Mouse (Mus musculus) heart, embryonic 15.5 days (tissue): ENCODE measurements around the gene Nfam1. TPM values are rescaled to one million over a fixed set of nuclear protein-coding genes. Genes with fewer than 3 reads are reported as not detected.
"Not testable (repeated sequence)": the region's sequence is repeated elsewhere in the genome, so short reads cannot be mapped to it uniquely, and the experiment has no call there.

Source experiments
- ATAC-seq: fragments of 200-750 bp; cut with Nextera tagmentation; replicated peaks from 2 replicates; pipeline ENCODE4 v1.8.0; 2017; ENCODE audit warnings: low read depth, moderate TSS enrichment; ENCODE audit not compliant: insufficient number of reproducible peaks, insufficient read depth, low FRiP score
- H3K27ac ChIP-seq: fragments of 300-500 bp; sonication (generic); 2 replicates; pipeline ENCODE4 v1.5.1; 2015; ENCODE audit warnings: mild to moderate bottlenecking, inconsistent platforms
- H3K27me3 ChIP-seq: fragments of 300-500 bp; sonication (generic); 2 replicates; pipeline ENCODE4 v1.6.1; 2015; ENCODE audit warnings: inconsistent platforms
- H3K36me3 ChIP-seq: fragments of 300-500 bp; sonication (generic); 2 replicates; pipeline ENCODE4 v1.6.1; 2015; ENCODE audit warnings: mild to moderate bottlenecking, inconsistent platforms
- H3K4me1 ChIP-seq: fragments of 300-500 bp; sonication (generic); replicated peaks from 2 replicates; pipeline ENCODE4 v1.6.1; 2015; ENCODE audit warnings: inconsistent platforms
- H3K4me2 ChIP-seq: fragments of 300-500 bp; sonication (generic); 2 replicates; pipeline ENCODE4 v1.6.1; 2015; ENCODE audit warnings: inconsistent platforms, mild to moderate bottlenecking, moderate library complexity
- H3K4me3 ChIP-seq: fragments of 300-500 bp; sonication (generic); 2 replicates; pipeline ENCODE4 v1.5.1; 2015; ENCODE audit warnings: mild to moderate bottlenecking, inconsistent platforms
- H3K9ac ChIP-seq: fragments of 300-500 bp; sonication (generic); 2 replicates; pipeline ENCODE4 v1.6.1; 2015; ENCODE audit warnings: mild to moderate bottlenecking, inconsistent platforms
- H3K9me3 ChIP-seq: fragments of 300-500 bp; sonication (generic); replicated peaks from 2 replicates; pipeline ENCODE4 v1.6.1; 2016; ENCODE audit warnings: inconsistent platforms
- WGBS: fragments of 180-500 bp; shearing (Covaris S2); methylation state at CpG from one replicate; pipeline ENCODE4 v1.1.7; 2015; ENCODE audit warnings: mixed read lengths; 5-methylcytosine and 5-hydroxymethylcytosine counted together
- polyA plus RNA-seq: library from polyadenylated mRNA; unstranded; fragments of >200 nt; fragmentation: Nextera tagmentation; extraction: Ambion mirVana; gene quantifications from 2 replicates; pipeline ENCODE4 v1.2.1, GENCODE M21; 2015

The Nfam1 gene
- polyA plus RNA-seq, 1 experiment from 2014 or later: 1.8 TPM

DNA sequence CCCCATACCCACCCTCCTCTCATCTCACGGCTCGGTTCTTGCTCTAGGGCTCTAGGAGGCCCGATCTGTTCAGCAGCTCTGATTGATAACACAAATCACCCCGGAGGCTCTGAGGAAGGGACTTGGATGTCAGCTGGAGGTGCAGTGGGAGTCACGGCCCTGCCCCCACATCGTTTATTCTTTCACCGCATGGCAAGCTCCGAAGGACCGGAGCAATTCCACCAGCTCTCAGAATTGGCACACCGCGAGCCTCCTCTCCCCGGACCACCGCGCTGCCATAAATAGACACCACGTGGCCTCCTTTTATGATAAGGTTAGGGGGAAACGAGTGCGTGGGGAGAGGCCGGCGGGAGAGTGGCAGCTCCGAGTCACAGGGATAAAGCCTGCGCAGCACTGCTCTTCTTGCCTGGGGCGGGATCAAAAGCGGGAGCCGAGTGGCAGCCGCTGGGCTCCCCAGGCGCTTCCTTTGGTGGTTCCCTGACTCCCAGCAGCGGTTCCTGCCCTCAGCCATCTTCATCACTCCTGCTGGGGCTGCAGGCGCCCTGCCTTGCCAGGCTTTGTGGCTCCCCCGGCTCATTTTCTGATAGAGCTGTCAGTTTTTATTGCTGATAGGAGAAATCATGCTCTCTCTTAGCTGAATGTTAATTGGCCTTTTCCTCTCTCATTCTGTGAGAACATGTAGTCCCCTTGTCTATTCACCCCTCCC is 23.4 kb upstream of the Nfam1 start:
- H3K27ac ChIP-seq: peak overlapping the region; percentile 95
- no peaks in the 10 kb centered on the region for H3K9me3 ChIP-seq
- WGBS: under 1% methylated on average over 29 of the region's 29 CpGs
- peaks cover 46% of the 10 kb centered on the region for H3K4me1 ChIP-seq
- peak; percentile 89 for ATAC-seq
- peak overlapping the region; percentile 44 for H3K9ac ChIP-seq
- H3K36me3 ChIP-seq: no peaks in the 10 kb centered on the region
- H3K4me3 ChIP-seq: peak overlapping the region; percentile 35
- H3K27me3 ChIP-seq: 0 out of 2 replicates have a peak, but pooled peaks cover under 1% of the 10 kb centered on the region
- peak overlapping the region; percentile 64 for H3K4me2 ChIP-seq

DNA sequence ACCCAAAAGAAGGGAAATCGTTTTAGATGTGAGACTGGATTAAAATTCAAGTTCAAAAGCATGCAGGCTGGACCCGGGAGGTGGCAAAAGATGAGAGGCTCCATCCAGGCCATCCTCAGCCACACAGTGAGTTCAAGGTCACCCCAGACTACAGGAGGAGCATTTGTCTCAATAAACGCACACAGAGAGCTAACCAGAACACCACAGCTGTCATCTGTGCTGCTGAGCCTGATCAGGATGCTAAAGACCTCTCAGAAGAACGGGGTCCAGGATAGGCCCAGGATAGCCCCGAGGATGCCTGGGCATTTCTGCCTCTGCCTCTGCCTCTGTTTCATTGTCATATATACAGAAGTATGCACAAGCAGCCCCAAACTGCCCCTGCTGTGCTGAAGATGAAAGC is 22.5 kb upstream of the Nfam1 start:
- peak overlapping the region; percentile 95 for H3K27ac ChIP-seq
- peak overlapping the region; percentile 21; the same call in 1 of the 2 replicates for H3K4me3 ChIP-seq
- no peak for ATAC-seq
- no peaks in the 10 kb centered on the region for H3K36me3 ChIP-seq
- WGBS: 41% methylated on average over 5 of the region's 5 CpGs
- peaks cover 6% of the 10 kb centered on the region; the same call in 1 of the 2 replicates for H3K27me3 ChIP-seq
- H3K4me2 ChIP-seq: peak overlapping the region; percentile 64
- 0 out of 2 replicates have a peak overlapping the region, but pooled peaks have one; percentile 4 for H3K9ac ChIP-seq
- H3K9me3 ChIP-seq: no peaks in the 10 kb centered on the region
- H3K4me1 ChIP-seq: peaks cover 44% of the 10 kb centered on the region

DNA sequence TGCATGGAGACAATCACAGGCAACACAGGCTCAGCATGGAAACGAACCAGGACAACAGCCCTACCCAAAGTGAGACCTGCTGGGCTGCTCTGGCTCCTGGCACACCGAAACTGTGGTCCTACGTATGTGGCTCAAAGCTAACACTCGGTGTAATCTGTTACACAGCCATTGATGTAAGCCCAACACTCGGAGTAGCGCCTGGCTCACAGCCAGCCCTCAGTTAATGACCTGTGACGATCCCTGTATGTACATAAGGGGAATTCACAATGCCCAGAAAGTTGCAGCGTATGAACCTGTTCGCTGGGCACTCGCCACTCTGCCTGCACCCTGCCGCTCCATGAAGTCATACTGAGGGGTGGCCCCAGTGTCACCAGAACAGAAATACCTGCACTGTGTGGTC is 20.2 kb upstream of the Nfam1 start:
- H3K36me3 ChIP-seq: no peaks in the 10 kb centered on the region
- H3K9me3 ChIP-seq: no peaks in the 10 kb centered on the region
- no peak overlapping the region for H3K4me2 ChIP-seq
- no peak for ATAC-seq
- peaks cover 33% of the 10 kb centered on the region for H3K4me1 ChIP-seq
- H3K9ac ChIP-seq: no peak overlapping the region
- H3K27me3 ChIP-seq: peaks cover 6% of the 10 kb centered on the region; the same call in 1 of the 2 replicates
- H3K4me3 ChIP-seq: no peak overlapping the region
- H3K27ac ChIP-seq: no peak overlapping the region
- whole genome bisulfite sequencing: 38% methylated on average over 11 of the region's 11 CpGs

DNA sequence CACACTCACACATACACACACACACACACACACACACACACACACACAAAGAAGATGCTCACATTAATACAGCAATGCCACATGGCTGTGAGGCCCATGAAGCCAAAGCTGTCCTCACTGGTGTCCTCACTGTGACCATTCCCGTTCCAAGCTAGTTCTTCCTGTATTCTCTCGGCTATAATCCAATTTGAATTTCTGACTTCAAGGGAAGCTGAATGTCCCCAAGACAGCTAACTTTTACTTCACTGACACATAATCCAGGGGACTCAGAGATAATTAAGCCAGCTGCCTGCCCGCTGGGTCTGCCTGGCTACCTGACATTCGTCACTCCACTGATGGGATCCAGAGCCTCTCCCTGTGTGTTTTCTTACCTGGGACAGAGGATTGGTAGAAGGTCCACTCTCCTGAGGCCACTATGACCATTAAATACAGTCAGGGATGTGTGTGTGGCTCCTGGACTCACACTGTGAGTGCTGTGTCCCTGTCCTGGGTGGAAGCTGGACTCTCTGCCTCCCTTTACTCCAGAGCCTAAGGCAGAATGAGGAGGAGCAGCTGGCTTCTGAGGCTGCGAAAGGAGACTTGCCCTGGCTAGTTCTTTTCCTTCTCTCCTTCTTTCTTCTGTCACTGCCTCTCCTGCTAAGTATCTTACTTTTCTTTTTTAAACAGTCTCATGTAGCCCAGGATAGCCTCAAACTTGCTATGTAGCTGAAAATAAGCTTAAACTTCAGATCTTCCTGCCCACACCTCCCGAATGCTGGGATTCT is 19.4 kb upstream of the Nfam1 start:
- 65% methylated on average over 6 of the region's 6 CpGs for WGBS
- Histone ChIP-seq H3K36me3 (no peaks in the 10 kb centered on the region), H3K27ac (no peak overlapping the region), H3K4me2 (no peak overlapping the region), H3K9me3 (no peaks in the 10 kb centered on the region), H3K9ac (no peak overlapping the region), H3K4me1 (peaks cover 26% of the 10 kb centered on the region), H3K4me3 (no peak overlapping the region), H3K27me3 (peaks cover 6% of the 10 kb centered on the region; the same call in 1 of the 2 replicates)
- ATAC-seq: no peak

DNA sequence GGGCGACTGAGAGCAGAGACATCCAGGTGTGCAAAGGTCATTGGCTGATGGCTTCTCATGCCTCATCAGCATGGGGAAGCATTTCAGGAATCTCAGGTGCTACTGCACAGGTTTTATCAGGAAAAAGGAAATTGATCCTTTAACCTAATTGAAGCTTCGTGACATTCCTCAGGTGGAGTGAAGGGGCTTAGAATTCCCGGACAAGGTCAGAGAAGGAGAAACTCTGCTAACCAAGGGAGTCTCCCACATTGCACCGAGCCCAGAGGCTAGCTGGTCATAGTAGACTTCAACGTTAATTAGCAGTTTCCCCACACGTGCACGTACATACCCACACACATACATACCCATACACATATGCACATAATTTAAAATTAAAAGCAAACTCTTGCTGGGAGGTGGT is 13.6 kb upstream of the Nfam1 start:
- Histone ChIP-seq H3K9me3 (no peaks in the 10 kb centered on the region), H3K36me3 (no peaks in the 10 kb centered on the region), H3K4me2 (no peak overlapping the region), H3K4me3 (no peak overlapping the region), H3K9ac (no peak overlapping the region), H3K4me1 (peaks cover 14% of the 10 kb centered on the region), H3K27me3 (peaks cover 6% of the 10 kb centered on the region; the same call in 1 of the 2 replicates), H3K27ac (no peak overlapping the region)
- ATAC-seq: no peak
- 73% methylated on average over 7 of the region's 7 CpGs for WGBS

DNA sequence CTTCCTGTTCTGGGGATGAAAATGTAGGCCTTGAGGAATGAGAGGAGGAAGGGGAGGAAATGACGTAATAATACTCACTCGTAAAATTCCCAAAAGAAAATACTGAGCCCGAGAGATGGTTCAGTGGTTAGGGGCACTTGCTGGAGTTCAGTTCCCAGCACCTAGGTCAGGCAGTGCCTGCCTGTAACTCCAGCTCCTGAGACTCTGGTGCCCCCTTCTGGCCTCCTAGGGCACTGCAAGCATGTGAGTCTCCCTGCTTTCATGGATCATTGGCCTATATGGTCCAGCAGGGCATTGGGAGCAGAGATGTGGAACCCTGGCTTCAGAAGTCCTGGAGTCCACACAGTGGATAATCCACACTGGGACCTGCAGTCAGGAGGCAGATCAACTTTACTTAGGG is 13.2 kb upstream of the Nfam1 start:
- Histone ChIP-seq H3K4me3 (no peak overlapping the region), H3K9me3 (no peaks in the 10 kb centered on the region), H3K27me3 (peaks cover 3% of the 10 kb centered on the region; the same call in 1 of the 2 replicates), H3K4me2 (no peak overlapping the region), H3K4me1 (peaks cover 14% of the 10 kb centered on the region), H3K36me3 (no peaks in the 10 kb centered on the region), H3K27ac (no peak overlapping the region), H3K9ac (no peak overlapping the region)
- WGBS: 80% methylated on average over 3 of the region's 3 CpGs
- no peak for ATAC-seq

DNA sequence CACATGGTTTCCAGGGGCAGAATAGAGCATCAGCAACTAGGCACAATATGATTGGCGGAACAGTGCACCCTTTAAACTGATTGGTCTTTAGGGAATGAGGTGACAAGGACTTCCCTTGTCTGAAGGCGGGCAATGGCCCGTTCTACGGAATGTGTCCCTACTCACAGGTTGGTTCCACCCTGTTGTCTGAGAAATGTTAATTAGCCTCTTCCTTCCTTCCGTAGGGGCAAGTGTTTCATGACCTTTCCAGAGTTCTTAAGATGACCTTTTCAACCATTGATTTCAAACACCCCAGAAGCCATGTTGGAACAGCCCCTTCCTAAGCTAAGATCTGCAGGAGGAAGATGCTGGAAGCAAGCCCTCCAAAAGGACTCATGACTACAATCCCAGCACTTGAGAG is 12.5 kb upstream of the Nfam1 start:
- ATAC-seq, H3K4me2 ChIP-seq, H3K36me3 ChIP-seq, H3K9ac ChIP-seq, H3K4me3 ChIP-seq, H3K27ac ChIP-seq, H3K9me3 ChIP-seq, H3K27me3 ChIP-seq: not testable (repeated sequence)
- WGBS: 83% methylated on average over 5 of the region's 5 CpGs
- peaks cover 15% of the 10 kb centered on the region for H3K4me1 ChIP-seq

DNA sequence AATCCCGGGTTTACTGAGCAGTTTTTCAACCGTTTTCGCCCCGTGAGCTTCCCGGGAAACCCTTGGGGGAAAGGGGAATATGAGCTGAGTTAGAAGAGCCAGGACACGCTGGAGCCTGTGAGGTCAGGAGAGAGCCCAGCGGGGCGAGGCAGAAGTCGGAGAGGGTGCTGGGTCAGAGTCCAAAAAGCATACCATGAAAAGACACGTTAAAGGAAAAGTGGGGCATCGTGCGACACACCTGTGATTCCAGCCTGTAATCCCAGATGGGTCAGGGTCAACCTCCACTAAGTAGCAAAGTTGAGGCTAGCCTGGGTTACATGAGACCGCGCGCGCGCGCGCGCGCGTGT is 10.2 kb upstream of the Nfam1 start:
- no peak for ATAC-seq
- H3K36me3 ChIP-seq: no peaks in the 10 kb centered on the region
- no peaks in the 10 kb centered on the region for H3K9me3 ChIP-seq
- 0 out of 2 replicates have a peak overlapping the region, but pooled peaks have one; percentile 15 for H3K9ac ChIP-seq
- WGBS: 75% methylated on average over 22 of the region's 22 CpGs
- H3K4me2 ChIP-seq: no peak overlapping the region
- no peaks in the 10 kb centered on the region for H3K27me3 ChIP-seq
- H3K4me3 ChIP-seq: no peak overlapping the region
- no peak overlapping the region for H3K27ac ChIP-seq
- H3K4me1 ChIP-seq: peaks cover 31% of the 10 kb centered on the region

DNA sequence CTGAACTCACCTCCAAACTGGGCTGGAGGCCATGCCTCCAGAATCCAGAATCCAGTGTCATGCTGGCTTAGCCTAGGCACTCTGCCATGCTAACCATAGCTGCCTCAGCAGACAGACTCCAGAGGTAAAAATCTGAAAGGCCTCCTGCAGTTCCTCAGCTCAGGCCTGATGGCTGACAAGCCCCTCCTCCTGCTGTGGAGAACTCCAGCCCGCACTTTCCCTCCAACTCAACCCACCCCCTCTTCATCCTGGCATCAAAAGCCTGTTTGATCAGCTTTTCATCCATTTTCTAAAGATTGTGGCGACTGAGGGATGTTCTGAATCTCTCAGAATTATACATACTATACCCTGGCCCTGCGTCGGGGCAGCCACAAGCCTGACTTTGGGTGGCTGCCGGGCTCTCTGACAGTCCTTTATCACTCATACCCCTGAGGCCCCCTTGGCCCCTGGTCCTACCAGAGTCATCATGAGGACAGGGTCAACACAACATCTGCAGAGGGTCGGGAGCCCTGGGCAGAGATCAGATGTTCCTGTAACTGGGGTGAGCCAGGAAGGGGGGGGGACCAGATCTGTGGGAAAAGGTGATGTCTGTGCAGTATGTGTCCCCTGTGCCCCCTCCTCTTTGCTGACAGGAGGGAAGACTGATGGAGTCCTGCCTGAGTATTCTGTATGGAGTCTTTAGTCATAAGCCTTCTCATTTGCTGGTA is 9.7 kb upstream of the Nfam1 start:
- WGBS: 21% methylated on average over 6 of the region's 6 CpGs
- Histone ChIP-seq H3K4me2 (no peak overlapping the region; the same call in 1 of the 2 replicates), H3K27me3 (no peaks in the 10 kb centered on the region), H3K9ac (0 out of 2 replicates have a peak overlapping the region, but pooled peaks have one; percentile 15), H3K36me3 (no peaks in the 10 kb centered on the region), H3K4me1 (peaks cover 35% of the 10 kb centered on the region), H3K4me3 (no peak overlapping the region), H3K9me3 (no peaks in the 10 kb centered on the region), H3K27ac (peak overlapping the region; percentile 8; the same call in 1 of the 2 replicates)
- ATAC-seq: 0 out of 2 replicates have a peak, but pooled peaks have one; percentile 19

DNA sequence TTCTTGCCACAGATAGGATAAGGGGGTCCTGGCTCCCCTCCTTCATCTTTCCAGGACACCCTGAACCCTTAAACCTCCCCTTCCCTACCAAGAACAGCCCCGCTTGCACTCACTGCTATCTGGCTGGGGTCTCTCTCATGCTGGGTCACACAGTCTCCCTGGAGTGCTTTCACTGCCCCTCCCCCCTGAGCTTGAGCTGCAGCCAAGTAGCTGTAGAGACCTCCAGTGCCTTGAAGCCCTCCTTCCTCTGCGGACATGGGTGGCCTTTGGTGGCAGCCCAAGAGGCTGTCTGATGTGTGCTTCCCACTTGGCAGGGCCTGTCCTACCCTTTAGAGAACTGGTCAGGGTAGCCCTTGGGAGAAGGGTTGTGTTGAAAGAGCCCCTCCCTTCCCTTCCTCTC is 7.0 kb upstream of the Nfam1 start:
- Histone ChIP-seq H3K36me3 (no peaks in the 10 kb centered on the region), H3K27ac (no peak overlapping the region), H3K4me3 (no peak overlapping the region), H3K27me3 (peaks cover 5% of the 10 kb centered on the region), H3K4me1 (peaks cover 52% of the 10 kb centered on the region), H3K4me2 (no peak overlapping the region), H3K9ac (no peak overlapping the region), H3K9me3 (no peaks in the 10 kb centered on the region)
- 35% methylated on average over 2 of the region's 2 CpGs for WGBS
- ATAC-seq: no peak

DNA sequence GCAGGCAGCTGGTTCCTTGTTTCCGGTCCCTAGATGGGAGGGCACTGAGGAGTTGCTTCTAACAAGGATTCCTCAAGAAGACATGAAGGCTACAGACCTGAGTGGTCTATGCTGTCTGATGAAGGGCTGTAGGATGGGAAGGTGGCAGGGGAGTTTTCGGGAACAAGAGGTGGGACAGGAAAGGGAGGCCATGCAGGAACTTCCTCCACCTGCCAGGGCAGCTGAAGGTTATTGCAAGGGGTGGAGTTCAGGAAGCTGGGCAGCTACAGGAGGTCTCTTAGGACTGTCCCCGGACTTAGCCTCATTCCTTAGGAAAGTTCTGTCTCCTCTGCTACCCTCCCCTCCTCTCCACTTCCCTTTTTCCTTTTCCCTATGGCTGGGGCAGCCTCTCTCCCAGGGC is 5.7 kb upstream of the Nfam1 start:
- H3K4me3 ChIP-seq: no peak overlapping the region
- peaks cover 18% of the 10 kb centered on the region for H3K27me3 ChIP-seq
- H3K4me1 ChIP-seq: peaks cover 62% of the 10 kb centered on the region
- H3K4me2 ChIP-seq: no peak overlapping the region
- 60% methylated on average over 3 of the region's 3 CpGs for WGBS
- H3K9ac ChIP-seq: no peak overlapping the region
- H3K9me3 ChIP-seq: no peaks in the 10 kb centered on the region
- no peak for ATAC-seq
- H3K27ac ChIP-seq: no peak overlapping the region
- no peaks in the 10 kb centered on the region for H3K36me3 ChIP-seq
